Mouse (Mus musculus) mouse embryonic stem cell (cell line): Measurements from ENCODE around the gene Irak1.

Source experiments
- in situ Hi-C, 2 experiments: fragments of 300-500 bp; cut with MboI; formaldehyde crosslinking; loops; 1 replicate in 1 of 2; 3 replicates in 1 of 2; pipeline ENCODE4 v1.14.3; 2019 to 2020; ENCODE audit warnings: low sequenced_read_pairs in 2 of 2, low pct_unique_long_range_greater_than_20kb in 1 of 2, mixed read lengths in 1 of 2; ENCODE audit not compliant: unreplicated experiment in 1 of 2

Gene Irak1

DNA sequence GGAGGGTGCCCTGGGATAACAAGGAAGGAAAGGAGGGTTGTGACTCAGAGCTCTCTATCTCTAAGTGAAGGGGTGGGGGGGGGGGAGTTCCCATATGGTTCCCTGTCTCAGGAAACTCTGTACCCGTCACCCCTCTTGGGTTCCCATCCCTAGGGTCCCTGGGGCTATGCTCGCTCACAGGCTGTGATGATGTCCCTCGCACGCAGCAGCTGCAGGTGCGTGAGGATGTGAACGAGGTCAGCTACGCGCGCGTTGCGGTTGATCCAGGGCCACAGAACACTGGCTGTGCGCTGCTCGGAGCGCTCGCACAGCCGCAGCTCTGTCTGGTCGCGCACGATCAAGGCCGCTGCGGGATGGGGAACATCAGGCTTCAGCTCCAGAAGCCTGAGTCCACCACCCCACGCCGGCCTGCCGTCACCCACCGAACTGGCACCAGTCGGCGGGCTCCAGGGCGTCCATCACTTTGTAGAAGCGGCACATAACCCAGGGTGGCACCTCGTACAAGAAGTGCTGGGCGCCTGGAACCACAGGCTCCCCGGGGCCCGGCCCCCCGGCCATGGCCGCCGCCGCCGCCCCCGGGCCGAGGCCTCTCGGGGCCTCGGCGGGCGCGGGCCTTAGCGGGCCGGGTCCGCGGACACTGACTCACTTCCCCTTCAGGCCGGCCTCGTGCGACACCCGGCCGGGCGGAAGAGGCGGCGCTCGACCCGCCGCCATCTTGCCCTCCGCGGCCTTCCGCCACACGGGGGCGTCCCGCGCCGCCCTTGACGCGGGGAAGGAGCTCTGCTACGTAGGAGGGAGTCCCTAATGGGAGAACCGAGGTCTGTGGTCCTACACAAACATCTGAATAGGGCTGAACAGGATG, at the start of gene Irak1:
Irak1 (minus strand) TSS at position 731 of the 862 bp plus-strand sequence.
- in situ Hi-C loops: no loop called here

GRCm38 (mm10) chrX:74070794-74071193, 47.1 kb upstream of the Irak1 start:
- in situ Hi-C loops: loop anchor here in 1 of 2 experiments (25.0 kb wide), 1 partner anchor 108 kb away; the partner anchor contains the start of gene Hcfc1

GRCm38 (mm10) chrX:74067891-74068290, 44.2 kb upstream of the Irak1 start:
- in situ Hi-C loops: loop anchor here in 1 of 2 experiments (25.0 kb wide), 1 partner anchor 106 kb away; the partner anchor contains the start of gene Hcfc1

DNA sequence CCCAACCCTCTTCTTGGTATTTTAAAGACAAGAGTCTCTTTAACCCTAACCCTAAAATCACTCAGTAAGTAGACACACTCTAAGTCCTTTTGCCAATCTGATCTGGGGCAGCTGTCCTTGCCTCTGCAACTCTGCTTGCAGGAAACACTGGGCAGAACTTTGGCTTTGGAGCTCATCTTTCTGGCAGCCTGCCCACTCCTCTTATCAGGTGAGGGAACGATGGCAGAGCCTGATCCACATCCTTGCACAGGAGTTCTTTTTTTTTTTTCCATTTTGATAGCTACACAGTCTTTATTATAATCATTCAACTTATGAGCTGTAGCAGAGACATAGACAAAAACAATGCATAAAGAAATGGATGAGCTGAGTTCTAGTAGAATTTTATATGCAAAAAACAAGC, 21.4 kb upstream of the Irak1 start:
- in situ Hi-C loops: no loop called here

GRCm38 (mm10) chrX:74037702-74038375, 14.1 kb upstream of the Irak1 start:
- in situ Hi-C loops: no loop called here

GRCm38 (mm10) chrX:74030000-74030399, 6.3 kb upstream of the Irak1 start:
- in situ Hi-C loops: no loop called here

DNA sequence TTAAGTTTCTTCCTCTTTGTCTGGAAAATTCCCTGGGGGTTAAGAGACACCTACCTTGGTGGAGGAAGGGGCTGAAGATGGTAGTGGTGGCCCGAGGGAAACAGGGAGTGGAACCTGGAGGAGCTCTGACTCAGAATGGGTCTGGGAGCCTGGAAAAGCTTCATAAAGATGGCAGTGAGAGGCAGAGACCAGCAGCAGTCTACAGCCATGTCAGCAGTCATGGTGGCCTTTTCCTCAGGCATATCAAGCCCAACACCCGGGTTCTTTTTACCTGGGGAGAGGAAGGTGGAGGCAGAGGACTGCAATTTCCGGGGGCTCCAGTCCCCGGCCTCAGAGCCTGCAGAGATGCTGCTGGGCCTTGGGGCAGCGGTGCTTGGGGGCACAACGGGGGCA, 927 bp downstream of the Irak1 start:
- in situ Hi-C loops: no loop called here

- in situ Hi-C loops: no loop called here
Measured at GRCm38 (mm10) chrX:74014597-74014996, 9.1 kb downstream of the Irak1 start.

- in situ Hi-C loops: no loop called here
Measured at GRCm38 (mm10) chrX:74008063-74008462, 15.7 kb downstream of the Irak1 start.

GRCm38 (mm10) chrX:74006401-74006800, 17.3 kb downstream of the Irak1 start:
- in situ Hi-C loops: no loop called here

GRCm38 (mm10) chrX:74003644-74004043, 20.1 kb downstream of the Irak1 start:
- in situ Hi-C loops: no loop called here

GRCm38 (mm10) chrX:74001024-74001423, 22.7 kb downstream of the Irak1 start:
- in situ Hi-C loops: no loop called here

DNA sequence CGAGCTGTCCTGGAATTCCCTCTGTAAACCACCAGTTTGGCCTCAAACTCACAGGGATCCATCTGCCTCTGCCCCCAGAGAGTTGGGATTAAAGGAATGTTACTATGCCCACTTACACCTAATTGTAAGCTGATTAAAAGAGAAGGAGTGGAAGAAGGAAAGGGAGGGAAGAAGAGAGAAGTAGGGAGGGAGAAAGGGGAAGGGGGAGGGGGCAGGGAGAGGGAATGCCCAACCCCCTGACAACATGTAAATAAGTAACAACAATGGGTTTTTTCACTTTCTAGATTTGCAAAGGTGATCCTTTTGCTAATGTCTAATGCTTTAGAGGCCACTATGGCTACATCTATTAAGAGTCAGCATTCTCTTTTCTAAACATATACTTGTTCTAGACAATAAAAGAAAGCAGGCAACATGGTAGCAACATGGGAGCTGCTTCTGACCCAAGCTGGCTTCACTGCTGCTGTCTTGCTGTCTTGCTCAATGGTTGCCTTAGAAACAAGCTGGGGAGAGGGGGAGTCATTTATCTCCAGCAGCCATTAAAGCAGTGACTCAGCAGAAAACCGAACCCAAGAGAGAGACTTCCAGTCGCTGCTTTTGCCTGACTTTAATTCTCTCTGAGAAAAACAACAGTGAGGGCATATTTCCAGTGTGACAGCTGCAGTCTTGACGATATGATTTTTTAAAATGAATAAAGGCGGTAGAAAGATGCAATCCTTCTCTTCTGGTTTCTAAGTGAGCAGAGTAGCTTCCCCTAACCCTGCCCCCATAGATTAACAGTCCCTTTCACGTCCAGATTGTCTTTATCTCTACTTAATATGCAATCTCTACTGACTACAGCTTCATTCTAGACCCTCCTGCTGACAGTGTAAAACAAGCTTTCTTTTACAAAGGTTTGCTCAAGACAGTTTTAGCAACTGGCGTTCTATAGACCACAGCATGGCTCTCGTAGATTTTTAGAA, 24.5 kb downstream of the Irak1 start:
- in situ Hi-C loops: no loop called here

DNA sequence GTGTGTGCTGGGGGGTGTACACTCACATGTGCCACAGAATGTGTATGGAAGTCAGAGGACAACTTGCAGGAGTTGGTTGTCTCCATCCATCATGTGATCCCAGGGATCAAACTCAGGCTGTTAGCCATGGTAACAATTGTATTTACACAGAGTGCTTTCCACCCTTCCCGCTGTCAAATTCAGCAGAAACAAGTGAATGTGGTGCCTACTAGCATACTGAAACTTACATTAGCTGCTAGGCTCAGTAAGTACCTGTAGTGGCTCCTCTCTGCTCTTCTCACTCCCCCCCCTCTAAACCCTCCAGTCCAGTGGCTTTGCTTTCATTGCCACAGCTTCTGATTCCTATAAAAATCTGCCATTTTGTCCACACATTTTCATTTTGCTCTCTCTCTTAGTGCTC, 45.9 kb downstream of the Irak1 start:
- in situ Hi-C loops: no loop called here

GRCm38 (mm10) chrX:73976283-73976682, 47.4 kb downstream of the Irak1 start:
- in situ Hi-C loops: no loop called here

DNA sequence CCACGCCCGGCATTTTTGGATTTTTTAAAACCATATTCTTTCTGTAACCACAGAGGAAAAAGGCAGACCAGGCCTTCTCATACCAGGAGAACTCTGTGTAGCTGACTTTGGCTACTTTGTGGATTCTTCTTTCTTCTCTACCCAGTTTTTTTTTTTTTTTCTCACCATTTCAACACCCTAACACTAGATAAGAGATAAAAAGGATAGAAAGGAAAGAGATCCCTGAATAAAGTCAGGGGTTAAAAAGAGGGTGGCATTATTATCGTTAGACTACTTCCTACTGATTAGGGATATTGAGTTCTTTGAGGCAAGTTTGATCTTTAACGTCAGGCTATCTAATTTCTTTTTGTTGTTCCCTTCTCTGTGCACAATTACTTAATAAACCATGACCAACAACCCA, 50.9 kb downstream of the Irak1 start:
- in situ Hi-C loops: loop anchor here in 1 of 2 experiments (25.0 kb wide), 1 partner anchor 90 kb away; no protein-coding TSS in a partner anchor

GRCm38 (mm10) chrX:73970781-73971180, 52.9 kb downstream of the Irak1 start:
- in situ Hi-C loops: loop anchor here in 1 of 2 experiments (25.0 kb wide), 1 partner anchor 92 kb away; no protein-coding TSS in a partner anchor

- in situ Hi-C loops: loop anchor here in 1 of 2 experiments (25.0 kb wide), 1 partner anchor 93 kb away; no protein-coding TSS in a partner anchor
Measured at GRCm38 (mm10) chrX:73969729-73970128, 54.0 kb downstream of the Irak1 start.
